Mouse (Mus musculus) CD4-positive, CD25-positive, alpha-beta regulatory T cell, adult 4 months (primary cell): ENCODE measurements around the gene Olfml2b. TPM values are rescaled to one million over a fixed set of nuclear protein-coding genes. Genes with fewer than 3 reads are reported as not detected.

Experiments
- polyA plus RNA-seq, 2 experiments: library from polyadenylated mRNA; unstranded; fragments of 100-300 nt; shearing (Covaris generic); gene quantifications; one replicate each; pipeline ENCODE4 v1.2.1; 2017

Gene Olfml2b
- polyA plus RNA-seq, 2 experiments from 2014 or later = not detected

Other genes with a start within 250 kb of the Olfml2b start
- under 1 TPM; 0.19 to 0.29 TPM for gene Nos1ap, start 54.7 kb upstream of the Olfml2b start, polyA plus RNA-seq
- gene Atf6, start 223.2 kb downstream of the Olfml2b start, polyA plus RNA-seq = 1 to 10 TPM; 5.8 to 8.8 TPM
- not detected for gene Gm26620, start 240.5 kb downstream of the Olfml2b start, polyA plus RNA-seq
- gene Dusp12, start 241.0 kb downstream of the Olfml2b start, polyA plus RNA-seq = 10 to 100 TPM; 14.8 to 16.1 TPM